Mouse (Mus musculus) kidney, adult 2 months (tissue): ENCODE results near the gene Tns2.

Source experiments
- CTCF ChIP-seq: fragments of 200-500 bp; conservative IDR thresholded peaks from 2 replicates; pipeline ENCODE4 v1.5.1; 2011; ENCODE audit warnings: low read depth, mild to moderate bottlenecking, control low read depth, low read length, moderate library complexity, mixed read lengths; ENCODE audit not compliant: insufficient read depth, insufficient read length
- POLR2A ChIP-seq: fragments of 200-500 bp; IDR thresholded peaks from one replicate; pipeline ENCODE4 v1.6.1; 2011; ENCODE audit warnings: low read depth, low read length, control low read depth

DNA sequence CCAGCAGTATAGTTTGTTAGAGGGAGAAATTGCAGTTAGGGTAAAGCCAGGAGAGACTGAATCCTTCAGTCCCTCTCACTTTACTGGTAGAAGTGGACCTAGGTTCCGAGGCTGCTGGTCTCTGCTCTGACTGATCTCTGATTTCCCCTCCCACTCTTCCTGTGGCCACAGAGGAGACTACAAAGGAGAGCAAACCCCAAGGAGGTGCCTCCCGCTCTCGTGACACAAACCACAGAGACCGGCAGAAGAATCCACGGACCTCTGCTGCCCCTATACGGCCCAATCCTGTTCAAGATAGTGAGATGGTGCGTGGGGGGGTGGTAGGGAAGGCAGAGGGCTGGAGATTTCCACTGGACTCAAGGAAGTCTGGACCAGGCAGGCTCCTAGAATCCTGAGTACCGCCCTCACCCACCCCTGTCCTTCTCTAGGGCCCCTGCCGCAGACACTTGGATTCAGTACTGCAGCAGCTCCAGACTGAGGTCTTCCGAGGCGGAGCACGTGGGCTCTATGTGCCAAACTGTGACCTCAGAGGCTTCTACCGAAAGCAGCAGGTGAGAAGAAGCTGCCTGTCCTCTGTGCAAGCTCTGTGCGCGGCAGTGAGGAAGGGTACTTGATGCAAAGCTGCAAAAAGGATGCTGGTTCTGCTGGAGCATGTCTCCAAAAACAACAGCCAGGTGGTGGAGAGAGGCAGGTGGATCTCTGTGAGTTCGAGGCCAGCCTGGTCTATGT is 47.6 kb downstream of the Tns2 start:
- TF ChIP-seq CTCF (no peak), POLR2A (no peak)
